Mouse (Mus musculus): ENCODE measurements around the gene Pnpla2. TPM values are rescaled to one million over a fixed set of nuclear protein-coding genes. Genes with fewer than 3 reads are reported as not detected.
"Not testable (repeated sequence)": the region's sequence is repeated elsewhere in the genome, so short reads cannot be mapped to it uniquely, and the experiment has no call there.

The Pnpla2 gene
- polyA plus RNA-seq (2015; fragmentation: Nextera tagmentation; extraction: Ambion mirVana), result 17.2 and 25.7 TPM in 2 replicates

- Histone ChIP-seq H3K4me1 (peaks cover 24% of the 10 kb centered on the region), H3K27ac (replicated peaks) (peak within 1 kb of the TSS; percentile 68), H3K9ac (replicated peaks) (peak within 1 kb of the TSS; percentile 62), H3K27me3 (replicated peaks) (peaks cover 11% of the 10 kb centered on the region), H3K4me3 (replicated peaks) (peak within 1 kb of the TSS; percentile 61), H3K4me2 (peak within 1 kb of the TSS; percentile 86), H3K36me3 (peaks cover 41% of the 10 kb centered on the region), H3K9me3 (replicated peaks) (no peaks in the 10 kb centered on the region)
- peak; percentile 77 for ATAC-seq (ENCODE audit: low FRiP score)
- under 1% methylated on average over 45 of the region's 45 CpGs for WGBS
Measured at GRCm38 (mm10) chr7:141454967-141455551, at the start of gene Pnpla2. Gene Pnpla2, plus strand, starts transcription at chr7:141455198.

DNA sequence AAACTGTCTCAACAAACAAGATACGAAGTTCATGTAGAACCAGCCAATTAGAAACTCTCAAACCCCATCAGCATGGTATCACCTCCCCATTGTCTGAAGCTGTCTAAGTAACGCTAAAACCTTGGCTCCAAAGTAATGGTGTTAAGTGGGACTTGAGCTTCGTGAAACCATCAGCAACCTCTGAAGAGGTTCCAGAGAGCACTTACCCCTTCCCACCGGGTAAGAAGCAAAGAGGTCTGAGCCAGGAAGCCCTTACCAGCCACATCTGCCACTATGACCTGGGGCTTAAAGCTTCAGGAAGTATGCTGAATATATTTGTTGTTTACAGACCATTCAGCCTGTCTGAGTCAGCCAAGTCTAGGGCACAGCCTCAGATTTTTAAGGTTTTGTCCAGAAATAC, 49.5 kb upstream of the Pnpla2 start:
- no peaks in the 10 kb centered on the region for H3K27me3 ChIP-seq (replicated peaks)
- 80% methylated on average over 4 of the region's 4 CpGs for WGBS
- peaks cover 5% of the 10 kb centered on the region for H3K4me1 ChIP-seq
- no peak overlapping the region for H3K4me3 ChIP-seq (replicated peaks)
- H3K9ac ChIP-seq (replicated peaks), result no peak overlapping the region
- no peaks in the 10 kb centered on the region for H3K9me3 ChIP-seq (replicated peaks)
- peaks cover 58% of the 10 kb centered on the region for H3K36me3 ChIP-seq
- no peak for ATAC-seq (ENCODE audit: low FRiP score)
- H3K4me2 ChIP-seq, result no peak overlapping the region
- no peak overlapping the region for H3K27ac ChIP-seq (replicated peaks)

- H3K9me3 ChIP-seq (replicated peaks); ATAC-seq (ENCODE audit: low FRiP score); H3K4me3 ChIP-seq (replicated peaks); H3K27me3 ChIP-seq (replicated peaks); H3K27ac ChIP-seq (replicated peaks); H3K4me2 ChIP-seq; H3K9ac ChIP-seq (replicated peaks): not testable (repeated sequence)
- Histone ChIP-seq H3K4me1 (peaks cover 10% of the 10 kb centered on the region), H3K36me3 (peaks cover 43% of the 10 kb centered on the region)
- WGBS, result 98% methylated on average over 7 of the region's 7 CpGs
Measured at GRCm38 (mm10) chr7:141407670-141408069, 47.3 kb upstream of the Pnpla2 start.

DNA sequence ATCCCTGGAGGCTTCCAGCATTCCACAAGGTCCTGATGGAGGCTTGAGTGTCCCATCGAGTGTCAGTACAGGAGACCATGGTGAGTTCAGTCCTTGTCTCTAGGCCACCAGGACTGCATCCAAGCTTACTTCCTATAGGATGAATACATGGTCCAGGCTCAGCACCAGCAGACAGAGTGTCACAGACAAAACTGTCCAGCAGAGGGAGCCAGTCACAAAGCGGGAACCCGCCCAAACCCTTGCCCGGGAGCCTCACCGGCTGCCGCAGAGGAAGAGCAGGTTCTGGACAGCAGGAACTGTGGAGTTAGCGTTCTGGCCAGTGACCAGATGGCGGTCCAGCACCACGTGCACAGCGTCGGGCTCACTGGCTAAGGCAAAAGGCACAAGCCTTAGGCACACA, 46.2 kb upstream of the Pnpla2 start:
- WGBS, result 11% methylated on average over 11 of the region's 11 CpGs
- no peaks in the 10 kb centered on the region for H3K27me3 ChIP-seq (replicated peaks)
- no peak overlapping the region for H3K9ac ChIP-seq (replicated peaks)
- peak; percentile 40 for ATAC-seq (ENCODE audit: low FRiP score)
- peaks cover 37% of the 10 kb centered on the region for H3K36me3 ChIP-seq
- 0 out of 2 replicates have a peak overlapping the region, but pooled peaks have one; percentile 23 for H3K4me2 ChIP-seq
- no peaks in the 10 kb centered on the region for H3K9me3 ChIP-seq (replicated peaks)
- no peak overlapping the region for H3K27ac ChIP-seq (replicated peaks)
- H3K4me1 ChIP-seq, result peaks cover 18% of the 10 kb centered on the region
- no peak overlapping the region for H3K4me3 ChIP-seq (replicated peaks)

- Histone ChIP-seq H3K9me3 (replicated peaks) (no peaks in the 10 kb centered on the region), H3K4me3 (replicated peaks) (no peak overlapping the region), H3K36me3 (peaks cover 36% of the 10 kb centered on the region), H3K27me3 (replicated peaks) (no peaks in the 10 kb centered on the region), H3K27ac (replicated peaks) (no peak overlapping the region), H3K4me1 (peaks cover 24% of the 10 kb centered on the region), H3K4me2 (no peak overlapping the region), H3K9ac (replicated peaks) (no peak overlapping the region)
- no peak for ATAC-seq (ENCODE audit: low FRiP score)
- 92% methylated on average over 8 of the region's 8 CpGs for WGBS
Measured at GRCm38 (mm10) chr7:141410631-141411030, 44.4 kb upstream of the Pnpla2 start.

- no peak for ATAC-seq (ENCODE audit: low FRiP score)
- no peak overlapping the region for H3K9ac ChIP-seq (replicated peaks)
- no peak overlapping the region for H3K4me3 ChIP-seq (replicated peaks)
- no peak overlapping the region for H3K4me2 ChIP-seq
- H3K4me1 ChIP-seq, result peaks cover 24% of the 10 kb centered on the region
- WGBS, result 94% methylated on average over 1 of the region's 1 CpGs
- no peak overlapping the region for H3K27ac ChIP-seq (replicated peaks)
- H3K36me3 ChIP-seq, result peaks cover 31% of the 10 kb centered on the region
- no peaks in the 10 kb centered on the region for H3K9me3 ChIP-seq (replicated peaks)
- H3K27me3 ChIP-seq (replicated peaks), result no peaks in the 10 kb centered on the region
Measured at GRCm38 (mm10) chr7:141411667-141412066, 43.3 kb upstream of the Pnpla2 start.

DNA sequence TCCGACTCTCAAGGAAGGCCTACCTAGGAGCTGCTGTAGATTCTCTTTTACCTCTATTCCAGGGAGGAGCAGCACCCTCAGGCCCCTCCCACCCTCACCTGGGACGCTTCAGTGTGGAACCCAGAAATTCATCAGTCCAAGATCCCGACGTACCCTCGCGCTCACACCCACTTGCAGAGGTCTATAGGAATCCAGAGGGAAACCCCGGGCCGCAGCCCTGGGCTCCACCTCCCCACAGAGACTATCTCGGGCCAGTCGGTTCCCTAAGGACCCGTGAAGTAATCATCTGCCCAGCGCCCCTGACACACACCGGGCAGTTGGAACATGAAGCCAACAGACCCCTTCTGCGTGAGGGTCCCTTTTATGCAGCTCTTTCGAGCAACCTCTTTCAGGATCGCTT, 41.7 kb upstream of the Pnpla2 start:
- ATAC-seq (ENCODE audit: low FRiP score), result peak; percentile 23
- Histone ChIP-seq H3K4me1 (peaks cover 24% of the 10 kb centered on the region), H3K9me3 (replicated peaks) (no peaks in the 10 kb centered on the region), H3K4me3 (replicated peaks) (peak overlapping the region; percentile 70), H3K36me3 (peaks cover 27% of the 10 kb centered on the region), H3K4me2 (peak overlapping the region; percentile 92), H3K27me3 (replicated peaks) (no peaks in the 10 kb centered on the region), H3K9ac (replicated peaks) (peak overlapping the region; percentile 88), H3K27ac (replicated peaks) (peak overlapping the region; percentile 91)
- 4% methylated on average over 16 of the region's 16 CpGs for WGBS

DNA sequence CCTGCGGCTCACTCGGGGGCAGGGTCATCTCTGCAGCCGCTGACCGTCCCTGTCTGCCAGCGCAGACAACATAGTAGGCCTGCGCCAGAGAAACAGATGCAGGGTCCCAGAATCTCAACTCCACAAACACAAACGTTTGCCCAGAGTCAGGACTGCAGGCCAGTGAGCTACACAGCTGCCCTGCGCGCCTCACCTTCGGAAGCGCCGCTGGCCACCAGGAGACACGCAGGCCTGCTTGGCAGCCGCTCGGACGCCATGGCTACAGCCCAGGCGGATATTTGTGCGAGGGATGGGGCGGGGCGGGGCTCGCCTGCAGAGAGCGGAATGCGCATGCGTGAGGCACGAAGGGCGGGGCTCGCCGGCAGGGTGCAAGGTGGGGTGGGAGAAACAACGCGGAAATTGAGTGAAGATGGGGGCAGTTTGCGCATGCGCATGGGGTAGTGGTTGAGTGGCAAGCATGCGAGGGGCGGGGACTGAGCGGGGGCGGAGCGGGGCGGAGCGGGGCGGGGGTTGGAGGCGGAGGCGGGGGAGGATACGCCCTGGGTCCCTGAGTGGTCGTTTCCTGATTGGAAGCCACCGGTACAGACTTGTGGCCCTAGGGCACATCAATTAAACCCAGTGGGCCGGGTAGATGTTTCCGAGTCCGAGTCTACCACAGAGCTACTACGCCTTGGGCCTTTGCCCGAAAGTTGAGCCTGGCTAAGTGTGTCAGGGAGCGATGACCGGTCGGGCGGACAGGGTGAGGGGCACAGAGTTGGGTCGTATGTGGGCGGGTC, 41.0 kb upstream of the Pnpla2 start, which contains the start of gene Gatd1:
Gatd1 (minus strand) TSS at position 328 of the 776 bp plus-strand sequence.
- peak within 1 kb of the TSS; percentile 92 for H3K4me2 ChIP-seq
- peak; percentile 90 for ATAC-seq (ENCODE audit: low FRiP score)
- no peaks in the 10 kb centered on the region for H3K27me3 ChIP-seq (replicated peaks)
- H3K36me3 ChIP-seq, result peaks cover 22% of the 10 kb centered on the region
- peaks cover 22% of the 10 kb centered on the region for H3K4me1 ChIP-seq
- under 1% methylated on average over 51 of the region's 56 CpGs for WGBS
- peak within 1 kb of the TSS; percentile 70 for H3K4me3 ChIP-seq (replicated peaks)
- H3K9ac ChIP-seq (replicated peaks), result peak within 1 kb of the TSS; percentile 88
- peak within 1 kb of the TSS; percentile 91 for H3K27ac ChIP-seq (replicated peaks)
- H3K9me3 ChIP-seq (replicated peaks), result no peaks in the 10 kb centered on the region

GRCm38 (mm10) chr7:141416144-141416841, 38.7 kb upstream of the Pnpla2 start:
- Histone ChIP-seq H3K9ac (replicated peaks) (no peak overlapping the region), H3K4me2 (no peak overlapping the region), H3K4me3 (replicated peaks) (no peak overlapping the region), H3K4me1 (peaks cover 18% of the 10 kb centered on the region), H3K9me3 (replicated peaks) (no peaks in the 10 kb centered on the region), H3K36me3 (no peaks in the 10 kb centered on the region), H3K27me3 (replicated peaks) (no peaks in the 10 kb centered on the region), H3K27ac (replicated peaks) (no peak overlapping the region)
- no peak for ATAC-seq (ENCODE audit: low FRiP score)
- 81% methylated on average over 6 of the region's 6 CpGs for WGBS

GRCm38 (mm10) chr7:141417731-141418681, 37.0 kb upstream of the Pnpla2 start:
- no peaks in the 10 kb centered on the region for H3K27me3 ChIP-seq (replicated peaks)
- H3K27ac ChIP-seq (replicated peaks), result no peak overlapping the region
- no peak overlapping the region for H3K4me3 ChIP-seq (replicated peaks)
- no peak overlapping the region for H3K9ac ChIP-seq (replicated peaks)
- WGBS, result 73% methylated on average over 8 of the region's 8 CpGs
- H3K4me1 ChIP-seq, result peaks cover 10% of the 10 kb centered on the region
- no peaks in the 10 kb centered on the region for H3K36me3 ChIP-seq
- ATAC-seq (ENCODE audit: low FRiP score), result no peak
- no peaks in the 10 kb centered on the region for H3K9me3 ChIP-seq (replicated peaks)
- no peak overlapping the region for H3K4me2 ChIP-seq

- H3K4me2 ChIP-seq, result no peak overlapping the region
- H3K9ac ChIP-seq (replicated peaks), result no peak overlapping the region
- H3K36me3 ChIP-seq, result no peaks in the 10 kb centered on the region
- no peak overlapping the region for H3K4me3 ChIP-seq (replicated peaks)
- H3K9me3 ChIP-seq (replicated peaks), result no peaks in the 10 kb centered on the region
- H3K4me1 ChIP-seq, result peaks cover 6% of the 10 kb centered on the region
- WGBS, result 39% methylated on average over 7 of the region's 7 CpGs
- H3K27ac ChIP-seq (replicated peaks), result no peak overlapping the region
- no peak for ATAC-seq (ENCODE audit: low FRiP score)
- H3K27me3 ChIP-seq (replicated peaks), result no peaks in the 10 kb centered on the region
Measured at GRCm38 (mm10) chr7:141418970-141419369, 36.0 kb upstream of the Pnpla2 start.
